Mouse (Mus musculus) spleen, embryonic (tissue): Measurements from ENCODE around the gene Pla2g16.

Experiments
- CTCF ChIA-PET: fragments of 350-600 bp; sonication (Branson Sonifier 250); formaldehyde crosslinking; loops from one replicate; lab custom pipeline; 2022; lab: Charles Lee

Gene Pla2g16

DNA sequence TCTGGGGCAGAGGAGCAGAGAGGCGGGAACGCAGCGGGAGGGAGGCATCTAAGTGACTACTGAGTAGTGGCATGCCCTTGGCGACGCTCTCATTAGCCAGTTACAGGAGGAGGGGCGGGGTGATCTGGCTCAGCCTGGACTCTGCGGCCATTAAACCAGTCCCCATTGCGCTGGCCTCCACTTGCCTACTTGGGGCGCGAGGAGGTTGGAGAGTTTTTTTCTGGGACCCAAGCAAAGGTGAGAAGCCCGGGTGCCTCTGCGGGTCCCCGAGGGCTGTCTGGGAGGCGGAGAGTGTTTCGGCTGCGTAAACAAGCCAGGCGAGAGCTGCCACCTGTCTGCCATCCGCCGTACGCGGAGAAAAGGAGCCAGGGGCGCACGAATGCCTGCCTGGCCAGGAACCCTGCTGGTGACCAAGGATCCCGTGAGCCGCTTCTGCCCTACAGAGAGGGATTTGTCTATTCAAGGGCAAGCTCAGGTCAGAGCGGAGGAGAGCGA lies at the start of gene Pla2g16:
Gene Pla2g16 (plus strand): TSS at position 132 of the 495 bp plus-strand sequence.
- CTCF ChIA-PET = no interaction called here

DNA sequence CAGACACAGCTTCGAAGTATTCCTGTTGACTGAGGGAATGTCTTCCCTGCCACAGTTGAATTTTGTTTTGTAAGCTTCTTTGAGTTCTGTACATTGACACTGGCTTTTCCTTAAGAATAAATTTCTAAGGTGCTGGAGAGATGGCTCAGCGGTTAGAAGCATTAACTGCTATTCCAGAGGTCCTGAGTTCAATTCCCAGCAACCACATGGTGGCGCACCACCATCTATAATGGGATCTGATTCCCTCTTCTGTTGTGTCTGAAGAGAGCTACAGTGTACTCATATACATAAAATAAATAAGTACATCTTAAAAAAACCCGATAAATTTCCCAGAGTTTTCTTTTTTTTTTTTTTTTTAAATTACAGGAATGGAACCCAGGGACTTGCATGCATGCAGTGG lies 49.2 kb upstream of the Pla2g16 start:
- CTCF ChIA-PET = interaction anchor here (0.6 kb wide), 1 partner anchor 190 kb away, joined by 4 read pairs; no protein-coding TSS in a partner anchor

DNA sequence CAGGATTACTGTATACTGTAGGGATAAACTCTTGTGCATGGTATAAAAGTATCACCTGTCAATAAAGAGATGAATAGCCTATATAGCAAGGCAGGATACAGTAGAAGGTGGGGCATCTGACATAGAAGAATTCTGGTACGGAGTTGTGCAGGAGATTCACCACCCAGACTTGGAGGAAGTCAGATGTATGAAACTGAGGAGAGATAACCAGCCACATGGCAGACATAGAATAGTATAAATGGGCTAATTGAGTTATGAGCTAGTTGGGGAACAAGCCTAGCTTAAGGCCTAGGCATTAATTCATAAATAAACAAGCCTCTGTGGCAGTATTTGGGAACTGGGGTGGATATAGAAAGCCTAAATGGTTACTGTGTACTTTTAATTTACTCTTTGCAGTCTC lies 40.8 kb upstream of the Pla2g16 start:
- CTCF ChIA-PET = interaction anchor here (0.6 kb wide), 1 partner anchor 20 kb away, joined by 4 read pairs; no protein-coding TSS in a partner anchor

DNA sequence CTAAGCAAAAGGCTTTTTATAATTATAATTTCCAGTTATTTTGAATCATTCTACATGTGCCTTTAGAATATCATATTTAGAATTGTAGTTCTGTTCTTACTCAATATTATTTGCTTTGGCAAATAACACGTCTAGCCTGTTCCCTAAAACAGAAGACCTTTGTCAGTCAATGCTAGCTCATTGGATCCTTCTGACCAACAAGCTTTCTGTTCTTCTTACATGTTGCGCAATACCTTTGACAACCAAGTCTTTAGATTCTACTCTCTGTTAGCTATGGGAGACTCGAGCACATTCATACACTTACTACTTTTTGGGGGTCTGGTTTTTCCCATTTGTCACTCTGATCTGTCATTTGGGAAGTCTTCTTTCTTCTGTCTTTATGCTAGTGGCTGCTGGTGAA lies 35.6 kb upstream of the Pla2g16 start:
- CTCF ChIA-PET = no interaction called here

DNA sequence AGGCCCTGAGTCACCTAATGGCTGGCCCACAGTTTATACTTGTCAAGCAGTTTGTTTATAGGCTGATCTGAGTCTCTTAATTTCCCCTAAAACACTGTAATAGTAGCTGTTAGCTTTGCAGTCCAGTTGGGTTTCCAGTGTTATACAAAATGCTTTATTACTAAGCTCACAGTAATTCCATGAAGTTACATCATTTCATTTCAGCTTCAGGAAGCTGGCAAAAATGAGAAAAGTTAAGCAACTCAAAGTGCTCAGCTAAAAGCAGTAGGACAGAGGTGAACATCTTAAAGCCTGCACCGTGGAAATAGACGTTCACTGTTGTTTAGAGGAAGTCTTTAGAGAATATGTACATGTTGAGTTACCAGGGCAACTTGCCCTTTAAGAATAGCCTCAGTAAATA lies 34.4 kb upstream of the Pla2g16 start:
- CTCF ChIA-PET = interaction anchor here (0.6 kb wide), 4 partner anchors 36 to 76 kb away, joined by 3 to 7 read pairs (median 4); no protein-coding TSS in a partner anchor

DNA sequence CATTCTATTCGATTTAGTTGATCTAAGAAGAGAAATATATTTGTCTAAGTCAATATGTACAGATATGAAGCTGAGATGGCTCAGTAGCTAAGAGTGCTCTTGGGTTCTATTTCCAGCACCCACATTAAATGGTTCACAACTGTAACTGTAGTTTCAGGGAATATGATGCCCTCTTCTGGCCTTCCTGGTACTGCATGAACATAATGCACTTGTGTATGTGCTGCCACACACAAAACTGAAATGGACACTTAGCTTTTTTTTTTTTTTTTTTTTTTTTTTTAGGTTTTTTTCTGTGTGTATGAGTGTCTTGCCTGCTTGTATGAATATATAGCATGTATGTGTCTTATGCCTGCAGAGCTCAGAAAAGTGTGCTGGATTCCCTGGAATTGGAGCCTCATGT lies 34.0 kb upstream of the Pla2g16 start:
- CTCF ChIA-PET = interaction anchor here (0.6 kb wide), 4 partner anchors 36 to 75 kb away, joined by 3 to 7 read pairs (median 4); no protein-coding TSS in a partner anchor

DNA sequence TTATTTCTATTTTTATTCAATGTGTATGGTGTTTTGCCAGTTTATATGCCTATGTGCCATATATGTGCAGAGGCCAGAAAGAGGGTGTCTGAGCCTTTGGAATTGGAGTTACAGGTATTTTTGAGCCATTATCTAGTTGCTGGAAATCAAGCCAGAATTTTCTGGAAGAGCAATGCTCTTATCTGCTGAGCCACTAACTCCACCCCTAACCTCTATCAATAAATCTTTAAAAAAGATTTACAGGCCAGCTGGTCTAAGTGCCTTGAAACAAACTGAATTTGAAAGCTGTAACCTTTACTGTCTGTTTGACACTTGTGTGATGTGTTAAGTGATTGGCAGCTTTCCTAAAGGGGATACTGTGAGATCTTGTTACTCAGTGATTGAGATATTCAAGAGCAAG lies 33.5 kb upstream of the Pla2g16 start:
- CTCF ChIA-PET = no interaction called here

DNA sequence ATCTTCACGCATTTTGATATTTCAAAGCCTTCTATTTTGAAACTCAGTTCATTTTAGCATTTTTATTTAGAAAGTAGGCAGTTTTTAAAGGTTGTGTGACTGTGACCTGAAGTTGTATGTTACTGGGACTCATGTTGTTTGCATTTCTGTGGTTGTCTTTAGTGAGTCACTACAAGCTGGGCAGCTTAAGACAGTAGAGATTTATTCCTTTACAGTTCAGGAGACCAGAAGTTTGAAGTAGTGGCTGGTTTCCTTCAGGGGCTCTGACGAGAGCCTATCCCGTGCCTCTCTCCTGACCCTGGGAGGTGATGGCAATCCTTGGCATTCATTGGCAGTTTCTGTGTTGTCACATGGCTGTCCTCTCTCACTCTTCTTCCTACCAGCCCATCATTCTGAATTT lies 32.4 kb upstream of the Pla2g16 start:
- CTCF ChIA-PET = no interaction called here

DNA sequence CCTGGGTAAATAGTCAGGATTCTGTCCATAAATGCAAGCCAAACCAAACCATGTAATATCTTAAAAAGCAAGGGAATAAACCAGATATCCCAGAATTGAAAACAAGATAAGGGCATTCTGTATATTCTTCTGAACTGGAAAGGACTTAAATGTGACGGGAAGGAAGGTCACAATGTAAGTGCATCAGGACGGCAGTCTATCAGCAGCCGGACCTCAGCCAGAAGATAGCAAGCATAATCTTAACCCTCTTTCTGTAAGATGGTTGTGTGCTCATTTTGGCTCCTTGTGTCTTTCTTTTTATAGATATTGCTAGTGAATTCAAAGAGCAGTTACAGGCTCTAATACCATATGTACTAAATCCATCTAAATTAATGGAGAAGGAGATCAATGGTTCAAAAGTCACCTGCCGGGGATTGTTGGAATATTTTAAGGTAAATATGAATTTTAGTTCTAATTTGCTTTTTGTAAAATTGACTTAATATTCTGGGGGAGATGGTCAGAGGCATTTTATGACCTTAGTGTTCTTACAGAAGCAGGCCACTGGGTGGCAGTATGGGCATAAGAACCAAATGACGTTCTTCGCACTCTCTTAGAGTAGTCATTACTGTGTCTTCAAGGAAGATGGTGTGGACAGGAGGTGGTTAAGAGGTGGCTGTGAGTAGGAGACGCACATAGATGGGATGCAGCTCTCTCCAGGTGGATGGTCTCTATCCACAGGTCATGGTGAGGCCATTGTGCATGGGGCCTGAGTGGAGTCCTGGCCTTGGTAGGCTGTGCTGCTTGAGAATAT lies 28.4 kb upstream of the Pla2g16 start:
- CTCF ChIA-PET = no interaction called here

DNA sequence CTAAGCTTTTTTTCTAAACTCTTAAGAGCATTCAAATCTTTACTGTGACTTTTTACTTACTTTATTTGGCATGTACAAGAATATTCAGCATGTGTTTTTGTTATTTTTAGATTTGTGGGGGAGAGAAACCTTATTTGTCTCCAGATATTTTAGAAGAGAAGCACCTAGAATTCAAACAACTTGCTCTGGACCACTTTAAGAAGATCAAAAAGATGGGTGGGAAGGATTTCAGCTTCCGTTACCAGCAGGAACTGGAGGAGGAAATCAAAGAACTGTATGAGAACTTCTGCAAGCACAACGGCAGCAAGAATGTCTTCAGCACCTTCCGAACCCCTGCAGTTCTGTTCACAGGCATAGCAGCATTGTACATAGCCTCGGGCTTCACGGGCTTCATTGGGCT lies 25.4 kb upstream of the Pla2g16 start:
- CTCF ChIA-PET = no interaction called here

DNA sequence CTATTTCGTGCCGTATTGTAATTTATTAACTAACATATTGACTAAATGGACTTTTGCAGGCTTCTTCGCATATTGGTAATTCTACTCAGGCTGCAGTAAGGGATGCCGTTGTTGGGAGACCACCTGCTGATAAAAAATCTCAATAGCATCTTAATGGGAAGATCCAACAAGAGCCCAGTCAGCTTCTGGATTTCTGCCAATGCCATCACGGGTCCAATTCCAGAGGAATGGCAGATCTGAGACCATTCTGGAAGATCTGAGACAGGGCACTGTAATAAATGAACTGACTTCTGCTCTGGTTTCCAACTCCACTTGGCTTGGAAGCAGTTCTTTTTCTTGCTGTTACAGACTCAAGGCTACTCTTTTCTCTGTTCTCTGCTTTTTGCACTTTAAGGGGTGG lies 23.4 kb upstream of the Pla2g16 start:
- CTCF ChIA-PET = no interaction called here

DNA sequence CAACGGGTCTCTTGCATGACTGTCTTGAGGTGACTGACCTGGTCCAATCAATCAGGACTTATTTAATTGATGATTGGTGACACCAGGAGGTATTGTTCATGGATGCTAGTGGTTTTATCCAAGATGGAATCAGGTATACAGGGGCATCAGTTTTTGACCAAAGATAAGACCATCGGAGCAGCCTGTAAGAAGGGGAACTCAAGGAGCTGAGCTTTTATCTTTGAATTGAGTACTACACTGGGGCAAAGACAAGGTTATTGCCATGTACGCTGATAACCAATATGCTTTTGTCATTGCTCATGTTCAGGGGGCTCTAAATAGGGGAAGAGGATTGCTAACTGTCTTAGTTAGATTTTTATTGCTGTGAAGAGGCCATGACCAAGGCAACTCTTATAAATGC lies 8.3 kb upstream of the Pla2g16 start:
- CTCF ChIA-PET = no interaction called here

DNA sequence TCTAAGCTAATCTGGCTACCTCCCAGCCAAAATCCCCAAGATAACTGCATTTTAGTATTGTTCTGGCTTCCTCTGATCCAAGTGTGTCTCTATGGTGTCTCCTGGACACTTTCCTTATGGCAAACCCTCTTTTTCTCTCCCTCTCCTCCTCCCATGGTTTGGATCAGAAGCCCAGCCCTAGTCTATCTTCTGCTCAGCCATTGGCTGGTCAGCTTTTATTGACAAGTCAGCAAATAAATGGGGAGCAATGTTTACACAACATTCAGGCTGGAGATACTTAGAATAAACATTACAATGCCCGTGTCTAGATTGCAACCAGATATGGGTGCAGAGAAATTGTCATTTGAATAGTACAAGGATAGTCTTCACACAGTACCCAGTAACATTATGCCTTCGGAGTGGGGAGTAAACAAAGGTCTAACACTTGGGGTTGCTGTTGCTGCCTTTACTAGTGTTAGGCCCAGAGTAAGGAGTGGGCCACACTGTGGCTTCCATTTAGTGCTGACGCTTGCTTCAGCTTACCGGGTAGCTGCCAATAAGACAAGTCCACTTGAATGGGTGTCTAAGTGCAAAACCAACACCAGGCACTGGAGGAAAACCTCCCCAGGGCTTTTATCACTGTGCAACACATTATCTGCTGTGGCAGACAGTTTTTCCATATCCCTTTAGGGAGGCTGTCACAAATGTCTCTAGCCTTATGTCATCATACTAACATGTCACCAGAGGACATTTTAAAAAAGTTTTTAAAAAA lies 5.5 kb upstream of the Pla2g16 start:
- CTCF ChIA-PET = no interaction called here

DNA sequence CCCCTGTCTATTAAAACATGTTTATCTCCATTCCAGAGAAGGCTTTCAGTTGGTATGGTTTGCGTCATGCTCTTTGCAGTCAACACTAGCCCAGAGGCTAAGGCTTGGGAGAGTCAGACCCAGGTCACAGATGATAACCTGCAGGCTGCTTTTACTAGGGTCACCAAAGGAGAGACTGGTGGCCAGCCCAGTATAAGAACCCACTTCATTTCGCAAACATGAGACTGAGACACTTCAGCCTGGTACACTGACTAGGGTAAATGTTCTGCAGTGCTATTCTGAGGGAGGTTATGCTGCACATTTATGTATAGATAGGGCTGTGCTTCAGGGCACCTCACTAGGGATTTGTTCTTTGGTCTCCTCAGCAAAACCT lies 5.0 kb upstream of the Pla2g16 start:
- CTCF ChIA-PET = no interaction called here

DNA sequence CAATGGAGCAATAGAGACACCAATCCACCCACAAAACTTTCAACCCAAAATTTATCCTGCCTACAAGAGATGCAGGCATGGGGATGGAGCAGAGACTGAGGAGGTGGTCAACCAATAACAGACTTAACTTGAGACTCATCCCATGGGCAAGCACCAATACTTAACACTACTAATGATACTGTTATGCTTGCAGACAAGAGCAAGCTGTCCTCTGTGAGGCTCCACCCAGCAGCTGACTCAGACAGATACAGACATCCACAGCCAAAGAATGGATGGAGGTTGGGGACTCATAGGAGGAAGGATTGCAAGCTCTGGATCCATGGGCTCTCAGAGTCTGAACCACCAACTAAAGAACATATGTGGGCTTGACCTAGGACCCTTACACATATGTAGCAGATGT lies 3.8 kb upstream of the Pla2g16 start:
- CTCF ChIA-PET = no interaction called here

DNA sequence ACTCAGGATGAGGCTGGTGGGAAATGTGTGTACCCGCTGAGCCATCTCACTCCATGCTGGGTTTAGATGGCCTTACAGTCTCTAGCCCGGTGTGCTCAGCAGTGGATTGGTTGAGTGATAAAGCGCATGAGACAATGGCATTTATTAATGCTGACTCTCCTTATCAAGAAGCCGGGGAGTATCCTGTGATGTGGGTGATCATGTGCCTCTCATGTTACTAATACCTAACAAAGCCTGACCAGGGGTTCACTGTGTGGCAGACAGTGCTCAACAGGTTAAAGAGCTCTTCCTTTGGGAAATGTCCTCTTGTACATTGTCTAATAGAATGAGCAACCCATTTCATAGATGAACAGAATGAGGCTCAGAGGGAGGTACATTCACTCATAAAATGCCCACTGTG lies 2.4 kb upstream of the Pla2g16 start:
- CTCF ChIA-PET = no interaction called here

DNA sequence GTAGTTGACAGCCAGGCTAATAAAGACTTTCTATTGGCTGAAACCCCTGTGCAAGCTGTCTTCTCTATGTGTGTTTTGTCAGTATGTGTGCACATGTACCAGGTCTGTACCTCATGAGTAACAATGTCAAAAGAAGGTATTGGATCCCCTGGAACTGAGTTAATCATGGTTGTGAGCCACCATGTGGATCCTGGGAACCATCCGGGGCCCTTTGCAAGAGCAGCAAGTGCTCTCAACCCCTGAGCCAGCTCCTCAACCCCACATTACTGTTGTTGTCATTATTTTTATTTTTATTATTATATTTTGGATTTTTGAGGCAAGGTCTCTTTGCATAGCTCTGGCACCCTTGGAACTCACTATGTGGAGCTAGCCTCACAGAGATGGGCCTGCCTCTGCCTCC lies 618 bp upstream of the Pla2g16 start:
- CTCF ChIA-PET = no interaction called here

DNA sequence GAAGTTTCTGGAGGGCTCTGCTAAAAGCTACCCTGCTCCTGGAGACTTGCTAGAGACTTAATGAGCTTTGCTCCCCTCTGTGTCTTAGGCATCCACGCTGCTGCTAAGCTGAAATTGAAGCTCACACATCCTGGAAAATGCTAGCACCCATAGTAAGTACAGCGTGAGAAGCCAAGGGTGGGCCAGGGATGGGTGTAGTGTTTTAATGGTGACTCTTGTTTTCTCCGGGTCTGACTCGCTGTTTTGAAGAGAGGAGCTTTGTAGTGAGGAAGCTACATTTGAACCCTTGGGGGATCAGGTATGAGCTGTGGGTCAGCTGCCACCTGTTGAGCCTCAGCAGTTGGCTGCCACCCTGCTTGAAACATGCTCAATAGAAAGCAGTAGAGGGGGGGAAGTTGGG lies 585 bp downstream of the Pla2g16 start:
- CTCF ChIA-PET = no interaction called here

DNA sequence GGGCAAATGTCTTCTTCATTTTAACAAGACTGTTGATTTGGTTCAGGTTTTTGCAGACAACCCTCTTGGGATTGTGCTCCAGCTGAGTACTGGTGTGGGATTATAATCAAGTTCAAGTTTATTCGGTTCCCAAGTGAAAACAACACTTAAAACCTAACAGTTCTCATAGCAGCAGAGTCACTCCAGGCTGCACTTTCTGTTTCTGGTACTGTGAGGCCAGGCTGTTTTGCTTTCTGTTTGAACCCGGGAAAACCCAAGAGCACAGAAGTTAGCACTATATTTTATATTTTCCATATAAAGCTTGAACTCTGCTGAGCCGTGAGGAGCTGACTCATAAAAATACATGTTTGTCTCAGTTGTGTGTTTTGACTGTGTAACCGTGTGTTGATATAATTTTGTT lies 1.4 kb downstream of the Pla2g16 start:
- CTCF ChIA-PET = interaction anchor here (0.5 to 0.7 kb wide), 2 partner anchors 36 to 441 kb away, joined by 3 to 4 read pairs; no protein-coding TSS in a partner anchor

DNA sequence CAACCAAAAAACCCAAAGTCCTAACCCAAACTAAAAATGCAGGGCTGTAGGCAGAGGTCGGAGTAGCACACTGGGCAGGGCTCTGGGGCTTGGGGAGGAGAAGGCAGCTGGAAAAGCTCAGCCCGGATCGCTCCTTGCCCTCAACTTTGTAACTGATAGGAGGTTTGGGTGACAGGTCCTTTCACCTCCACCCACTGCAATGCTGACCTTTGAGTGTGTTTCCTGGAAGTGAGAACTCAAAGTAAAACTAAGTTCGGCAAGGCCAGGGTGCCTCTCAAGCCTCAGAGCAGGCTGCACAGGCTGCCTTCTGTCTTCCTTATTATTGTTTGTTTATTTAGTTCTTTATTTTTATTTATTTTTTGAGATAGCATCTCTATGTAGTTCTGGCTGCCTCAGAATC lies 2.7 kb downstream of the Pla2g16 start:
- CTCF ChIA-PET = no interaction called here

DNA sequence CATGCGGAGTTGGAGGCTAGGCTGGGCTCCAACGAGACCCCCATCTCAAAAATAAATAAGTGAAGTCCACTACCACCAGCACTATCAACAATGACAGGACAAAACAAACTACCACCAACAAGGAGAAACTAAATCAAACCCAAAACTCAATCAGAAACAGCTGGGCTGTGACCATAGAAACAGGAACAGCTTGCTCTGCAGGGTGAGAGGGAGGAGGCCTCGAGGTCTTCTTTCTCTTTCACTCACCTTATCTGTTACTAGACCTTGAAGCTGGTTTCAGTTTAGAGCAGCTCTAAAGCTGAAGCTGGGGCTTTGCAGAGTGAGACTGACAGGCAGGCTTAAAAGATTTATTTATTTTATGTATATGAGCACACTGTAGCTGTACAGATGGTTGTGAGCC lies 4.2 kb downstream of the Pla2g16 start:
- CTCF ChIA-PET = no interaction called here

DNA sequence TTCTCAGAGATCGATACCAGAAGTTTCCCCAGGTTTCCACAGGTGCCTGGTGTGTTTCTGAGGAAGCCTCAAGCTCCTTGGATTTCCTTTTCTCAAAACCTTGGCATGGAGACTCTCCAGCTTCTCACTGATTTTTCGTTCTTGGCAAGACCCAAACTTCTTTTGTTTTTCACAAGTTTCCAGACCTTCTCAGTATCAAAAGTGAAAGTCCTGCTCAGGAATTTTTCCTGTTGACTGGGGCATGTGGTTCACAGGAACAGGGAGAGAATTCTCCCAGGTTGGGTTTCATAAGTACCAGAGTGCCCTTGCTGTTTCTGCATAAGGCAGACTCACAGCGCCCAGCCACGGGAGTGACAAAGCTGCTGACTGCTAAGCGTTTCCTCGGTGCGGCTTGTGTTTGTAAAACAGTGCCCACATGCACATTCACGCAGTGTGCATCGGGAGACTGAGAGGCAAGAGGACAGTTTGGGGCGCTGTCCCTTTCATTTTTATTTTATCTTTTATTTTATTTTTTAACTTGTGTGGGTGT lies 5.4 kb downstream of the Pla2g16 start:
- CTCF ChIA-PET = no interaction called here
